Mouse (Mus musculus): ENCODE data around the gene Itpr2. TPM values are rescaled to one million over a fixed set of nuclear protein-coding genes. Genes with fewer than 3 reads are reported as not detected.
A peak's percentile ranks its signal among the peaks of the same experiment; 100 is the strongest.

Gene Itpr2
- polyA plus RNA-seq, 1 experiment from 2014 or later: 10.9 TPM

DNA sequence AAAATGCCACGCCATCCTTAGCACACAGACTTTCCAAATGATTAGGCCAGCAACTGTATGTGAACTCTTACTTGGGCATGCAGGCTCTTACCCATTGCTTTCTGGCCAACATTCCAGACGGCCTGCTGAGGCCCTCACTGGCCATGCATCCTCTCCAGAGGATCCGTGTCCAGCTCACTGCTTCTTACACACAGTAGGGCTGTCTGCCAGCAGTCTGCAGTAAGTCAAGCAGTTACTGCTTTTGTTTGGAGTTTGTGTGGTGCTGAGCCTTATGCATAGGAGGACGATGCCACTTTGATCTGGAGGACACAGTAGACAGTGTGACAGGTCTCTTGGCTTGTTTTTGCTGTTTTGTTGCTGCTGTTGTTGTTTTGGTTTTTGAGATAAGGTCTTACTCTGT is 36.6 kb upstream of the Itpr2 start:
- H3K4me1 ChIP-seq (replicated peaks; ENCODE audit: control insufficient read depth, insufficient read depth): no peaks in the 10 kb centered on the region
- H3K27ac ChIP-seq (replicated peaks): no peak overlapping the region
- TF ChIP-seq EP300 (optimal IDR thresholded peaks at IDR 0.05) (no peak), CTCF (IDR thresholded peaks at IDR 0.05; ENCODE audit: low read depth) (no peak)
- DNase-seq (ENCODE audit: low spot score): no peak
- H3K4me2 ChIP-seq (replicated peaks; ENCODE audit: low read depth): no peak overlapping the region
- no peaks in the 10 kb centered on the region for H3K9me3 ChIP-seq (ENCODE audit: control insufficient read depth, low read length)
- ATAC-seq (ENCODE audit: low FRiP score, low TSS enrichment): 0 out of 2 replicates have a peak, but pooled peaks have one; percentile 20
- H3K4me3 ChIP-seq (ENCODE audit: low read depth, low read length): no peak overlapping the region
- no peaks in the 10 kb centered on the region for H3K27me3 ChIP-seq (ENCODE audit: control insufficient read depth, insufficient read depth, low read length)
- no peaks in the 10 kb centered on the region for H3K36me3 ChIP-seq (ENCODE audit: control insufficient read depth, insufficient read depth, low read length)
- 56% methylated on average over 4 of the region's 4 CpGs for WGBS
- H3K9ac ChIP-seq (ENCODE audit: low read length): no peak overlapping the region

DNA sequence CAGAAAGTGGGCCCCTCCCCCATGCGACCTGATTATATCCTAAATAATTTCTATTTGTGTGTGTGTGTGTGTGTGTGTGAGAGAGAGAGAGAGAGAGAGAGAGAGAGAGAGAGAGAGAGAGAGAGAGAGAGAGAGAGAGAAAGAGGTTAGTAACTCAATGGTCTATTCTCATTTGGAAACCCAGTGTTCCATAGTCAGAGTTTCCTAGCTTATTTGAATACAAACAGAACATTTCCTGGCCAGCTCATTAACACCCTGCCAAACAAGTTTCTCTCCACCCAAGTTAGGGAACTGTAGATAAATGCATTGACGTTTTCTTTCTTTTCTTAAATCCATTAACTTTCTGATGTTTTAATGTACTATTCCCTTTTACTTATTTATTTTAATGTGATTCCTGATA is 36.0 kb upstream of the Itpr2 start:
- no peaks in the 10 kb centered on the region for H3K27me3 ChIP-seq (ENCODE audit: control insufficient read depth, insufficient read depth, low read length)
- TF ChIP-seq CTCF (IDR thresholded peaks at IDR 0.05; ENCODE audit: low read depth) (no peak), EP300 (optimal IDR thresholded peaks at IDR 0.05) (no peak)
- DNase-seq (ENCODE audit: low spot score) (no peak), ATAC-seq (ENCODE audit: low FRiP score, low TSS enrichment) (no peak)
- H3K4me3 ChIP-seq (ENCODE audit: low read depth, low read length): no peak overlapping the region
- H3K4me2 ChIP-seq (replicated peaks; ENCODE audit: low read depth): no peak overlapping the region
- H3K4me1 ChIP-seq (replicated peaks; ENCODE audit: control insufficient read depth, insufficient read depth): no peaks in the 10 kb centered on the region
- no peak overlapping the region for H3K27ac ChIP-seq (replicated peaks)
- H3K9me3 ChIP-seq (ENCODE audit: control insufficient read depth, low read length): no peaks in the 10 kb centered on the region
- no peaks in the 10 kb centered on the region for H3K36me3 ChIP-seq (ENCODE audit: control insufficient read depth, insufficient read depth, low read length)
- 53% methylated on average over 2 of the region's 2 CpGs for WGBS
- H3K9ac ChIP-seq (ENCODE audit: low read length): no peak overlapping the region

DNA sequence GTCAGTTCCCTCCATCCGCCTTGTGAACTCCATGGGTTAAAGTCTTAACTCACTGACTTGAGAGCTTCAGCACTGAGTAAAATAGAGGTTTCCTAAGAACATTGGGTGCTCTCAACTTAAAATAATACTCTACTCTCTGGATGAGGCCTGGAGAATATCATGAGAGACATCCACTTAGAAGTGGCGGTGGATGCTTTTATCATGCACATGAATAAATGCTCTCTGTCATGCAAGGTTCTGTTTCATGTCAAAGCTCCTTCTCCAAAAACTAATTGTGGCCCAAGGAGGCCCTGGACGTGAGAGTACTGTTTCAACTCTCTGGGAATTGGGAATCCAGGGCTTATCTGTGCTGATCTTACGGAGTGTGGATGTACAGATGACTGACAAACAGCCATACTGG is 35.1 kb upstream of the Itpr2 start:
- ATAC-seq (ENCODE audit: low FRiP score, low TSS enrichment) (peak; percentile 29; the same call in 1 of the 2 replicates), DNase-seq (ENCODE audit: low spot score) (no peak)
- Histone ChIP-seq H3K9me3 (ENCODE audit: control insufficient read depth, low read length) (no peaks in the 10 kb centered on the region), H3K36me3 (ENCODE audit: control insufficient read depth, insufficient read depth, low read length) (no peaks in the 10 kb centered on the region), H3K27ac (replicated peaks) (no peak overlapping the region), H3K9ac (ENCODE audit: low read length) (no peak overlapping the region), H3K27me3 (ENCODE audit: control insufficient read depth, insufficient read depth, low read length) (no peaks in the 10 kb centered on the region), H3K4me1 (replicated peaks; ENCODE audit: control insufficient read depth, insufficient read depth) (no peaks in the 10 kb centered on the region), H3K4me2 (replicated peaks; ENCODE audit: low read depth) (no peak overlapping the region), H3K4me3 (ENCODE audit: low read depth, low read length) (no peak overlapping the region)
- no peak for TF ChIP-seq CTCF (IDR thresholded peaks at IDR 0.05; ENCODE audit: low read depth)
- TF ChIP-seq EP300 (optimal IDR thresholded peaks at IDR 0.05): no peak
- 65% methylated on average over 4 of the region's 4 CpGs for WGBS

DNA sequence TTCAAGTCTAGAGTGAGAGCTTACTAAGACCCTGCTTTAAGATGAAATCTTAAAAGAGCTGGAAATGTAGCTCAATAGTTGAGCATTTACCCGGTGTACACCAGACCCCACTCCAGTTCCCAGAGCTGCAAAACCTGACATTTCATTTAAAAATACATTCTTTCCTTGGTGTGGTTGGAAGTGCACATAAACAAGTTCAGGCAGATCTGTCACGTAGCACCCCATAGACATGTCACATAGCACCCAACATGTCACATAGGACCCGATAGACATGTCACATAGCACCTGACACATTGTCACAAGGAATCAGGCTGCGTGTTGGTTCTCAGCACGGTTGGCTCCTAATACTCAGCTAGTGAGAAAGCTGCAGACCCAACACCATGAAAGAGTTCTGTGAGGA is 33.5 kb upstream of the Itpr2 start:
- no peak overlapping the region for H3K4me2 ChIP-seq (replicated peaks; ENCODE audit: low read depth)
- no peak for DNase-seq (ENCODE audit: low spot score)
- no peaks in the 10 kb centered on the region for H3K9me3 ChIP-seq (ENCODE audit: control insufficient read depth, low read length)
- H3K4me3 ChIP-seq (ENCODE audit: low read depth, low read length): no peak overlapping the region
- H3K9ac ChIP-seq (ENCODE audit: low read length): no peak overlapping the region
- TF ChIP-seq EP300 (optimal IDR thresholded peaks at IDR 0.05) (no peak), CTCF (IDR thresholded peaks at IDR 0.05; ENCODE audit: low read depth) (no peak)
- no peak overlapping the region for H3K27ac ChIP-seq (replicated peaks)
- 84% methylated on average over 5 of the region's 5 CpGs for WGBS
- ATAC-seq (ENCODE audit: low FRiP score, low TSS enrichment): no peak
- no peaks in the 10 kb centered on the region for H3K36me3 ChIP-seq (ENCODE audit: control insufficient read depth, insufficient read depth, low read length)
- H3K27me3 ChIP-seq (ENCODE audit: control insufficient read depth, insufficient read depth, low read length): no peaks in the 10 kb centered on the region
- H3K4me1 ChIP-seq (replicated peaks; ENCODE audit: control insufficient read depth, insufficient read depth): no peaks in the 10 kb centered on the region

DNA sequence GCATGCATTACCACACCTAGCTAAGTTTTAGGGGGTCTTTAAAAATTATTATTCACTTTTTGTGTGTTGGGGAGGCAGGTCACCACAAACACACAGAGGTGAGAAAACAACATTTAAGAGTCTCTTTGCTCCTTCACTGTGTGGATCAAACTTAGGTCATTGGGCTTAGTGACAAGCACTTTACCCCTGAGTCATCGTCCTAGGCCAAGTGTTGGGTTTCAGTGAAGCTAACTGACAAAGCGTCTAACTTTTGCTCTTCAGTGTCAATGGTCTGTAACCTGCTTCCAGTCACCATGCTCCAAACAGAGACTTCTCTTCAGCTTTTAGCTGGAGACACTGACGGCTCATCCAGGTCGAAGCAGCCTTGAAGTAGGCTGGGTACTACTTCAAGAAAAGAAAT is 31.1 kb upstream of the Itpr2 start:
- no peaks in the 10 kb centered on the region for H3K27me3 ChIP-seq (ENCODE audit: control insufficient read depth, insufficient read depth, low read length)
- H3K9me3 ChIP-seq (ENCODE audit: control insufficient read depth, low read length): no peaks in the 10 kb centered on the region
- H3K4me1 ChIP-seq (replicated peaks; ENCODE audit: control insufficient read depth, insufficient read depth): no peaks in the 10 kb centered on the region
- no peak overlapping the region for H3K4me3 ChIP-seq (ENCODE audit: low read depth, low read length)
- no peak overlapping the region for H3K9ac ChIP-seq (ENCODE audit: low read length)
- WGBS: 94% methylated on average over 4 of the region's 4 CpGs
- H3K27ac ChIP-seq (replicated peaks): no peak overlapping the region
- no peaks in the 10 kb centered on the region for H3K36me3 ChIP-seq (ENCODE audit: control insufficient read depth, insufficient read depth, low read length)
- ATAC-seq (ENCODE audit: low FRiP score, low TSS enrichment) (no peak), DNase-seq (ENCODE audit: low spot score) (no peak)
- no peak overlapping the region for H3K4me2 ChIP-seq (replicated peaks; ENCODE audit: low read depth)
- TF ChIP-seq EP300 (optimal IDR thresholded peaks at IDR 0.05) (no peak), CTCF (IDR thresholded peaks at IDR 0.05; ENCODE audit: low read depth) (no peak)

DNA sequence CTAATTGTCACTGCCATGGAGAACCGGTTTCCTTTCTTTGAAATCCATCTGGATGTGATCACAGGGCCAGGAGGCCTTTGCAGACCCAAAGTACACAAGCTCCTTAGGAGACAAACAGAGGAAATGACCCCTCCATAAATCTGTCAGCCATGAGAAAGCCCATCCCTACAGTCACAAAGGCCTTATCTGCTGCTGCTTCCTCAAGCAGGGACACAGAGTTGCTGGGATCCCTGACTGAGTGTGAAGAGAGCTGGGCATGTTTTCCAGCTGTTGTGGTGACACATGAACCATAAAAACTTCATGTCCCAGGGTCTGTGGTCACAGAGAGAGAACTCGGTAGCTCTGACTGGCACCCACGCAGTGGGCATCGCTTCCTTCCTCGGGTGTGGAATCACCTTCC is 28.7 kb upstream of the Itpr2 start:
- H3K36me3 ChIP-seq (ENCODE audit: control insufficient read depth, insufficient read depth, low read length): no peaks in the 10 kb centered on the region
- TF ChIP-seq CTCF (IDR thresholded peaks at IDR 0.05; ENCODE audit: low read depth) (no peak), EP300 (optimal IDR thresholded peaks at IDR 0.05) (no peak)
- whole genome bisulfite sequencing: 37% methylated on average over 5 of the region's 5 CpGs
- H3K4me1 ChIP-seq (replicated peaks; ENCODE audit: control insufficient read depth, insufficient read depth): no peaks in the 10 kb centered on the region
- H3K9me3 ChIP-seq (ENCODE audit: control insufficient read depth, low read length): no peaks in the 10 kb centered on the region
- no peak overlapping the region for H3K27ac ChIP-seq (replicated peaks)
- ATAC-seq (ENCODE audit: low FRiP score, low TSS enrichment): peak; percentile 21; the same call in 1 of the 2 replicates
- DNase-seq (ENCODE audit: low spot score): no peak
- no peak overlapping the region for H3K9ac ChIP-seq (ENCODE audit: low read length)
- no peaks in the 10 kb centered on the region for H3K27me3 ChIP-seq (ENCODE audit: control insufficient read depth, insufficient read depth, low read length)
- H3K4me3 ChIP-seq (ENCODE audit: low read depth, low read length): no peak overlapping the region
- no peak overlapping the region for H3K4me2 ChIP-seq (replicated peaks; ENCODE audit: low read depth)

All from stomach, postnatal 0 days (tissue).